Mouse (Mus musculus) lung, postnatal 0 days (tissue): ENCODE results near the gene Klhdc10.

ENCODE experiments used
- CTCF ChIP-seq: IDR thresholded peaks from 2 replicates; pipeline ENCODE4 v1.5.1; 2016; ENCODE audit warnings: antibody characterized with exemption, mild to moderate bottlenecking
- EP300 ChIP-seq: IDR thresholded peaks from 2 replicates; pipeline ENCODE4 v1.6.1; 2016; ENCODE audit warnings: antibody characterized with exemption, mild to moderate bottlenecking, control low read depth

DNA sequence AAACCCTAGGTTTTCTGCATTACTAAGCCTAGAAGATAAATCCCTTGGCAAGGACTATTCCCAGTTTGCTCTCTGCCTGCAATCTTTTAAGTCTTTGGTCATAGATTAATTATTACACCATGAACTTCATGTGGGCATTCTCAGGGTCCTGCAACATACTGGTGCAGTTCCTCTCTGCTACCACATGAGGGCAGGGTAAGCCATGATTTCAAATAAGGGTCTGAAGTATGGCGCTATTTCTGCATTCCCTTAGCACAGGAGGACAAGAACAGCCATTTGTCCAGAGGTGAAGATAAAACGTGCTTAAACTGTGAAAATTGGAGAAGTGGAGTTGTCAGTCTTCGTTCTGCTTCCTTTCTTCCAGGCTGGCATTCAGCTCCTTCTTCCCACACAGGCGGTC is 1.8 kb downstream of the Klhdc10 start:
- peak; percentile 98 for TF ChIP-seq CTCF
- no peak for TF ChIP-seq EP300
